Mouse (Mus musculus): ENCODE measurements around the gene Arl8b. TPM values are rescaled to one million over a fixed set of nuclear protein-coding genes. Genes with fewer than 3 reads are reported as not detected.
"Not testable (repeated sequence)": the region's sequence is repeated elsewhere in the genome, so short reads cannot be mapped to it uniquely, and the experiment has no call there.

Gene Arl8b
- polyA plus RNA-seq, 1 experiment from 2014 or later = 77.9 TPM

DNA sequence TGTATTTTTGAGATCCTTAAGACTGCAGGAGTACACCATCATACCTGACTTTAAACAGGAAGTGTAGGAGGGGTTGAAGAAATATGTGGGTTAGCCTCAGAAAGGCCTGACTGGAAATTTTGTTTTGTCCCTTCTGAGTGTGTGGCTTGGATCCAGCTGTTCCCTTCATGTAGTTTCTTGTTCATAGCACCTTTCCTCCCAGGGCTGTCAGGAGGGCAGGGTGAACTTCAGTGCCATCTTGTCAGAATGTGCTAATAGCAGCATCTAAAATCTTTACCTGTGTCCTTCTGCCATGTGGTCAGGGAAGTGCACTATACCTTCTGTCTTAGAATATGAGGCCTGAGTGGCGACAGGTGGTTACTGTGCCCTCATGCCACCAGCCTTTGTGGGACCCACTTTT lies 78.3 kb downstream of the Arl8b start:
- H3K4me1 ChIP-seq (ENCODE audit: insufficient read depth) = no peaks in the 10 kb centered on the region
- H3K27me3 ChIP-seq (ENCODE audit: insufficient read depth, low read length) = no peaks in the 10 kb centered on the region
- no peak for TF ChIP-seq CTCF (IDR thresholded peaks at IDR 0.05; ENCODE audit: low read depth)
- DNase-seq (no peak), ATAC-seq (ENCODE audit: insufficient read depth) (no peak)
- peaks cover 6% of the 10 kb centered on the region; the same call in 1 of the 2 replicates for H3K9me3 ChIP-seq (ENCODE audit: low read depth, low read length)
- 93% methylated on average over 1 of the region's 1 CpGs for WGBS
- H3K4me3 ChIP-seq (ENCODE audit: low read depth, low read length) = no peak overlapping the region
- H3K4me2 ChIP-seq = no peak overlapping the region
- no peak overlapping the region for H3K27ac ChIP-seq (ENCODE audit: low read depth)
- H3K36me3 ChIP-seq (ENCODE audit: insufficient read depth) = peaks cover 15% of the 10 kb centered on the region; the same call in 1 of the 2 replicates
- H3K9ac ChIP-seq = no peak overlapping the region

- no peak overlapping the region for H3K27ac ChIP-seq (ENCODE audit: low read depth)
- no peak overlapping the region for H3K4me2 ChIP-seq
- peak; percentile 62; the same call in 1 of the 2 replicates for ATAC-seq (ENCODE audit: insufficient read depth)
- H3K36me3 ChIP-seq (ENCODE audit: insufficient read depth) = peaks cover 11% of the 10 kb centered on the region; the same call in 1 of the 2 replicates
- WGBS = 53% methylated on average over 2 of the region's 2 CpGs
- peak; percentile 13 for DNase-seq
- peaks cover 6% of the 10 kb centered on the region; the same call in 1 of the 2 replicates for H3K9me3 ChIP-seq (ENCODE audit: low read depth, low read length)
- no peaks in the 10 kb centered on the region for H3K27me3 ChIP-seq (ENCODE audit: insufficient read depth, low read length)
- no peak overlapping the region for H3K9ac ChIP-seq
- TF ChIP-seq CTCF (IDR thresholded peaks at IDR 0.05; ENCODE audit: low read depth) = no peak
- no peaks in the 10 kb centered on the region for H3K4me1 ChIP-seq (ENCODE audit: insufficient read depth)
- no peak overlapping the region for H3K4me3 ChIP-seq (ENCODE audit: low read depth, low read length)
Measured at GRCm38 (mm10) chr6:108862548-108862947, 79.6 kb downstream of the Arl8b start.

- DNase-seq (no peak), ATAC-seq (ENCODE audit: insufficient read depth) (no peak)
- Histone ChIP-seq H3K4me1 (ENCODE audit: insufficient read depth) (no peaks in the 10 kb centered on the region), H3K36me3 (ENCODE audit: insufficient read depth) (no peaks in the 10 kb centered on the region), H3K4me3 (ENCODE audit: low read depth, low read length) (no peak overlapping the region), H3K9ac (no peak overlapping the region), H3K27me3 (ENCODE audit: insufficient read depth, low read length) (no peaks in the 10 kb centered on the region), H3K4me2 (no peak overlapping the region), H3K27ac (ENCODE audit: low read depth) (no peak overlapping the region), H3K9me3 (ENCODE audit: low read depth, low read length) (peaks cover 6% of the 10 kb centered on the region; the same call in 1 of the 2 replicates)
- WGBS = 66% methylated on average over 5 of the region's 5 CpGs
- TF ChIP-seq CTCF (IDR thresholded peaks at IDR 0.05; ENCODE audit: low read depth) = no peak
Measured at GRCm38 (mm10) chr6:108866317-108866716, 83.4 kb downstream of the Arl8b start.

- ATAC-seq (ENCODE audit: insufficient read depth); H3K9ac ChIP-seq; H3K27ac ChIP-seq (ENCODE audit: low read depth); H3K9me3 ChIP-seq (ENCODE audit: low read depth, low read length); H3K4me1 ChIP-seq (ENCODE audit: insufficient read depth); DNase-seq; H3K4me2 ChIP-seq; H3K36me3 ChIP-seq (ENCODE audit: insufficient read depth); H3K27me3 ChIP-seq (ENCODE audit: insufficient read depth, low read length); H3K4me3 ChIP-seq (ENCODE audit: low read depth, low read length): not testable (repeated sequence)
- WGBS = 44% methylated on average over 2 of the region's 2 CpGs
Measured at GRCm38 (mm10) chr6:108869031-108869430, 86.1 kb downstream of the Arl8b start.

GRCm38 (mm10) chr6:108870421-108870820 lies 87.5 kb downstream of the Arl8b start:
- Histone ChIP-seq H3K4me3 (ENCODE audit: low read depth, low read length) (no peak overlapping the region), H3K9me3 (ENCODE audit: low read depth, low read length) (no peaks in the 10 kb centered on the region), H3K4me2 (no peak overlapping the region), H3K27me3 (ENCODE audit: insufficient read depth, low read length) (no peaks in the 10 kb centered on the region), H3K4me1 (ENCODE audit: insufficient read depth) (no peaks in the 10 kb centered on the region), H3K9ac (no peak overlapping the region), H3K36me3 (ENCODE audit: insufficient read depth) (no peaks in the 10 kb centered on the region), H3K27ac (ENCODE audit: low read depth) (no peak overlapping the region)
- WGBS = 78% methylated on average over 2 of the region's 2 CpGs
- no peak for DNase-seq
- ATAC-seq (ENCODE audit: insufficient read depth) = no peak
- no peak for TF ChIP-seq CTCF (IDR thresholded peaks at IDR 0.05; ENCODE audit: low read depth)

DNA sequence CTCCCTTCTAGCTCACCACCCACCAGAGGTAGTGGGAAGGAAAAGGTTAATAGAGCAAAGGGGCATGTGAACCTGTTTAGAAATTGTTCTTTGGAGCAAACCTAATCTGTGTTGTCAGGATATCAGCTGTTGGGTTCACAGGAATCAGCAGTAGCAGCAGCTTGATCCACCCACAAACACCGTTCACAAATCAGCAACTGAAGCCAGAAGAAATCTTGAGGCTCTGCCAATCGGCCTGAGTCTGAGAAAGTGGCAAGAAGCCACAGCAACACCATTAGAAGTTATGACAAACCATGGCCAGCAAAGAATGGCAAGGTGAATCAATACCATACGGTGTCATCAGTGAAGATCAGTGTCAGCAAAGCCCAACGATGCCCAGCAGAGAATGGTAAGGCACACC lies 88.4 kb downstream of the Arl8b start:
- ATAC-seq (ENCODE audit: insufficient read depth) (no peak), DNase-seq (no peak)
- no peaks in the 10 kb centered on the region for H3K4me1 ChIP-seq (ENCODE audit: insufficient read depth)
- WGBS = 83% methylated on average over 4 of the region's 4 CpGs
- H3K36me3 ChIP-seq (ENCODE audit: insufficient read depth) = no peaks in the 10 kb centered on the region
- no peaks in the 10 kb centered on the region for H3K27me3 ChIP-seq (ENCODE audit: insufficient read depth, low read length)
- no peaks in the 10 kb centered on the region for H3K9me3 ChIP-seq (ENCODE audit: low read depth, low read length)
- TF ChIP-seq CTCF (IDR thresholded peaks at IDR 0.05; ENCODE audit: low read depth) = no peak
- H3K9ac ChIP-seq = no peak overlapping the region
- no peak overlapping the region for H3K27ac ChIP-seq (ENCODE audit: low read depth)
- H3K4me3 ChIP-seq (ENCODE audit: low read depth, low read length) = no peak overlapping the region
- no peak overlapping the region for H3K4me2 ChIP-seq

Other genes with a start within 250 kb of the Arl8b start
- gene Bhlhe40, start 122.5 kb upstream of the Arl8b start, polyA plus RNA-seq (2014; fragmentation: Nextera tagmentation; extraction: Ambion mirVana) = 8.8 and 12.1 TPM in 2 replicates
- gene Edem1, start 45.5 kb downstream of the Arl8b start, polyA plus RNA-seq (2014; fragmentation: Nextera tagmentation; extraction: Ambion mirVana) = 36.4 and 41.5 TPM in 2 replicates

Data from lung, embryonic 14.5 days (tissue).